Mouse (Mus musculus): ENCODE measurements around the gene Tmem202.

GRCm38 (mm10) chr9:59533889-59534288 lies 5.8 kb downstream of the Tmem202 start:
- no peak for TF ChIP-seq CTCF (IDR thresholded peaks at IDR 0.05; ENCODE audit: extremely low read depth, insufficient read depth, insufficient read length, insufficient replicate concordance)
- no peak for TF ChIP-seq POLR2A (IDR thresholded peaks at IDR 0.05; ENCODE audit: low read depth, low read length)
